Mouse (Mus musculus) stomach, embryonic 15.5 days (tissue): ENCODE results near the gene Tor4a. TPM values are rescaled to one million over a fixed set of nuclear protein-coding genes. Genes with fewer than 3 reads are reported as not detected.

ENCODE experiments used
- polyA plus RNA-seq: library from polyadenylated mRNA; unstranded; fragments of >200 nt; fragmentation: Nextera tagmentation; extraction: Ambion mirVana; gene quantifications from 2 replicates; pipeline ENCODE4 v1.2.1, GENCODE M21; 2015

Tor4a gene
- polyA plus RNA-seq, 1 experiment from 2014 or later, result 15.5 TPM

Other genes with a start within 250 kb of the Tor4a start
- gene Zmynd19, start 247.1 kb downstream of the Tor4a start, polyA plus RNA-seq, result 16.5 and 16.6 TPM in 2 replicates
- gene Dph7, start 234.5 kb downstream of the Tor4a start, polyA plus RNA-seq, result 23.1 and 24.0 TPM in 2 replicates
- gene Mrpl41, start 221.8 kb downstream of the Tor4a start, polyA plus RNA-seq, result 122 and 129 TPM in 2 replicates
- 8.6 TPM in 2 replicates for gene Pnpla7, start 220.9 kb downstream of the Tor4a start, polyA plus RNA-seq
- gene Nsmf, start 142.5 kb downstream of the Tor4a start, polyA plus RNA-seq, result 59.8 and 63.7 TPM in 2 replicates
- gene Entpd8, start 116.6 kb downstream of the Tor4a start, polyA plus RNA-seq, result 2.5 and 2.8 TPM in 2 replicates
- gene Noxa1, start 101.7 kb downstream of the Tor4a start, polyA plus RNA-seq, result 11.4 and 16.1 TPM in 2 replicates
- gene Nrarp, start 16.1 kb downstream of the Tor4a start, polyA plus RNA-seq, result 16.9 and 17.1 TPM in 2 replicates
- 105 and 106 TPM in 2 replicates for gene Nelfb, start 14.6 kb upstream of the Tor4a start, polyA plus RNA-seq
- 0.18 TPM in 1 of 2 replicates, not detected in the other for gene Stpg3, start 17.8 kb upstream of the Tor4a start, polyA plus RNA-seq
- gene Fam166a, start 21.9 kb upstream of the Tor4a start, polyA plus RNA-seq, result 0.92 and 1.5 TPM in 2 replicates
- 607 and 620 TPM in 2 replicates for gene Tubb4b, start 27.8 kb upstream of the Tor4a start, polyA plus RNA-seq
- gene Slc34a3, start 37.5 kb upstream of the Tor4a start, polyA plus RNA-seq, result 0.65 and 0.86 TPM in 2 replicates
- gene Rnf224, start 39.9 kb upstream of the Tor4a start, polyA plus RNA-seq, result 0.10 and 0.13 TPM in 2 replicates
- 13.7 and 13.8 TPM in 2 replicates for gene Rnf208, start 45.4 kb upstream of the Tor4a start, polyA plus RNA-seq
- gene Cysrt1, start 45.6 kb upstream of the Tor4a start, polyA plus RNA-seq, result 7.9 and 22.2 TPM in 2 replicates
- gene AL732309.1, start 50.0 kb upstream of the Tor4a start, polyA plus RNA-seq, result 5.7 and 7.2 TPM in 2 replicates
- 24.4 and 25.1 TPM in 2 replicates for gene Tmem203, start 58.6 kb upstream of the Tor4a start, polyA plus RNA-seq
- gene Tprn, start 65.7 kb upstream of the Tor4a start, polyA plus RNA-seq, result 16.8 and 17.7 TPM in 2 replicates
- 209 TPM in 2 replicates for gene Ssna1, start 75.6 kb upstream of the Tor4a start, polyA plus RNA-seq
- 108 and 114 TPM in 2 replicates for gene Anapc2, start 75.6 kb upstream of the Tor4a start, polyA plus RNA-seq
- gene Tmem210, start 91.3 kb upstream of the Tor4a start, polyA plus RNA-seq, result not detected in 2 replicates
- 4.4 and 6.9 TPM in 2 replicates for gene Lrrc26, start 93.0 kb upstream of the Tor4a start, polyA plus RNA-seq
- gene Grin1, start 122.3 kb upstream of the Tor4a start, polyA plus RNA-seq, result 1.3 and 1.9 TPM in 2 replicates
- gene Man1b1, start 135.5 kb upstream of the Tor4a start, polyA plus RNA-seq, result 46.4 and 54.6 TPM in 2 replicates
- gene Dpp7, start 159.5 kb upstream of the Tor4a start, polyA plus RNA-seq, result 21.5 and 22.6 TPM in 2 replicates
- 41.1 and 46.1 TPM in 2 replicates for gene Uap1l1, start 168.8 kb upstream of the Tor4a start, polyA plus RNA-seq
- 37.6 and 41.7 TPM in 2 replicates for gene Sapcd2, start 175.4 kb upstream of the Tor4a start, polyA plus RNA-seq
- 10.1 and 13.0 TPM in 2 replicates for gene Entpd2, start 199.0 kb upstream of the Tor4a start, polyA plus RNA-seq
- 47.0 and 49.6 TPM in 2 replicates for gene Npdc1, start 202.5 kb upstream of the Tor4a start, polyA plus RNA-seq
- gene Fut7, start 226.4 kb upstream of the Tor4a start, polyA plus RNA-seq, result 0.17 and 0.30 TPM in 2 replicates
- 3.9 and 4.8 TPM in 2 replicates for gene Abca2, start 231.8 kb upstream of the Tor4a start, polyA plus RNA-seq